Mouse (Mus musculus): ENCODE measurements at regions not wholly inside any gene's neighbourhood (a gene's known extent, or its start where the extent isn't known, plus 50 kb on each side); places are given as distances from the start of the nearest gene placed in this dataset.

GRCm38 (mm10) chr6:31075209-31075571 is 116.3 kb upstream of the Klf14 start:
- TF ChIP-seq CTCF (IDR thresholded peaks at IDR 0.05; ENCODE audit: low read depth) (no peak), EP300 (IDR thresholded peaks at IDR 0.05; ENCODE audit: low read depth) (no peak)

Measured in liver, embryonic 14.5 days (tissue).